Mouse (Mus musculus): ENCODE results near the gene Tspan32.

Gene Tspan32

GRCm38 (mm10) chr7:143004727-143005343, at the start of gene Tspan32:
TSS of gene Tspan32 (plus strand) at chr7:143005046.
- DNase-seq (ENCODE audit: extremely low read depth, low read depth) = peak; percentile 99

- no peak for DNase-seq (ENCODE audit: extremely low read depth, low read depth)
These were observed 48.8 kb upstream of the Tspan32 start for GRCm38 (mm10) chr7:142956018-142956417.

GRCm38 (mm10) chr7:142958817-142959216, 46.0 kb upstream of the Tspan32 start:
- DNase-seq (ENCODE audit: extremely low read depth, low read depth) = no peak

GRCm38 (mm10) chr7:142959752-142960151, 45.1 kb upstream of the Tspan32 start:
- DNase-seq (ENCODE audit: extremely low read depth, low read depth) = no peak

GRCm38 (mm10) chr7:142967414-142967883, 37.4 kb upstream of the Tspan32 start:
- DNase-seq (ENCODE audit: extremely low read depth, low read depth) = no peak

GRCm38 (mm10) chr7:142967884-142968808, 36.7 kb upstream of the Tspan32 start:
- DNase-seq (ENCODE audit: extremely low read depth, low read depth) = no peak

GRCm38 (mm10) chr7:142968809-142969511, 35.9 kb upstream of the Tspan32 start, which contains the start of gene Ascl2:
TSS of gene Ascl2 (minus strand) at chr7:142969264.
- no peak for DNase-seq (ENCODE audit: extremely low read depth, low read depth)

GRCm38 (mm10) chr7:142981908-142982307, 22.9 kb upstream of the Tspan32 start:
- DNase-seq (ENCODE audit: extremely low read depth, low read depth) = no peak

- DNase-seq (ENCODE audit: extremely low read depth, low read depth) = no peak
These were observed 19.7 kb upstream of the Tspan32 start for GRCm38 (mm10) chr7:142985146-142985545.

- no peak for DNase-seq (ENCODE audit: extremely low read depth, low read depth)
These were observed 17.1 kb upstream of the Tspan32 start for GRCm38 (mm10) chr7:142987718-142988117.

- no peak for DNase-seq (ENCODE audit: extremely low read depth, low read depth)
These were observed 9.8 kb upstream of the Tspan32 start for GRCm38 (mm10) chr7:142995004-142995403.

GRCm38 (mm10) chr7:142995630-142996338, 9.1 kb upstream of the Tspan32 start:
- DNase-seq (ENCODE audit: extremely low read depth, low read depth) = no peak

GRCm38 (mm10) chr7:142996998-142997397, 7.8 kb upstream of the Tspan32 start:
- DNase-seq (ENCODE audit: extremely low read depth, low read depth) = no peak

GRCm38 (mm10) chr7:142997403-142998150, 7.3 kb upstream of the Tspan32 start:
- DNase-seq (ENCODE audit: extremely low read depth, low read depth) = no peak

- DNase-seq (ENCODE audit: extremely low read depth, low read depth) = no peak
These were observed 2.2 kb upstream of the Tspan32 start for GRCm38 (mm10) chr7:143002679-143003078.

- DNase-seq (ENCODE audit: extremely low read depth, low read depth) = peak; percentile 98
These were observed 674 bp downstream of the Tspan32 start for GRCm38 (mm10) chr7:143005344-143006096.

- DNase-seq (ENCODE audit: extremely low read depth, low read depth) = peak; percentile 89
These were observed 1.4 kb downstream of the Tspan32 start for GRCm38 (mm10) chr7:143006097-143006755.

GRCm38 (mm10) chr7:143006756-143007598, 2.1 kb downstream of the Tspan32 start:
- no peak for DNase-seq (ENCODE audit: extremely low read depth, low read depth)
